Mouse (Mus musculus) thymus, postnatal 36 days (tissue): ENCODE results near the gene Batf.
"Not testable (repeated sequence)": the region's sequence is repeated elsewhere in the genome, so short reads cannot be mapped to it uniquely, and the experiment has no call there.

Experiments used
- DNase-seq, 2 experiments: peaks; one replicate each; pipeline ENCODE4 v3.0.0; 2022; ENCODE audit warnings: mixed read lengths in 2 of 2

Batf gene

DNA sequence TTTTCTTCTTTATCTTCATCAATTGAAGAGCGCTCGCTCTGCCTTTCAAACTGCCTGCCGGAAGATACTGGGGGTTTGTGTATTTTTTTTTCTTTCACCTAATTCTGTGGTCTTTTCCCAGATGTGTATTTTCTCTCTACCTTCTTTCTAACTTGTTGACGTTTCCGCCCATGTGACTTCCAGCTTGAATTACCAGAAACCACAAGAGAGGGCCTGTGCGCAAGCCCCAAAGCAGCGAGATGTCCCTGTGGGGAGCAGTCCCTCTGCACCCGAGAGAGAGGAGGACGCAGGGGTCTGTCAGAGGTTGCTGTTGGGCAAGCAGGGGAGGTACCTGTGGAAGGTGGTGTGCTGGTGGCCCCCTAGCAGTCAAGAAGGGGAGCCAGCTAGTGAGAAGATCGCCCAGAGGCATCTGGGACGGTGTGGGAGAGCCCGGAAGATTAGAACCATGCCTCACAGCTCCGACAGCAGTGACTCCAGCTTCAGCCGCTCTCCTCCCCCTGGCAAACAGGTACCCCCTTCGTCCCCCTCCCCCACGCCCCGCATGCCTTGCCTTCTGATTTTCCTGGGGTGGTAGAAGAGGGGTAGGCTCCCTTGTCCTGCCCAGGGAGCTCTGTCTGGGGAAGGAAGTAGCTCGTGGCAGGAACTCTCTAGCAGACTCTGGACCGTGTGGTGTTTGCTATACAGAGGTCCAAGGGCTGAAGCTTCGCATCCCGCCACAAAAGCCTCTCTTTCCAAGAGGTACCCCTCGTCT is at the start of gene Batf:
Gene Batf (plus strand): TSS at position 204 of the 751 bp plus-strand sequence.
- peak; percentile 69 for DNase-seq

DNA sequence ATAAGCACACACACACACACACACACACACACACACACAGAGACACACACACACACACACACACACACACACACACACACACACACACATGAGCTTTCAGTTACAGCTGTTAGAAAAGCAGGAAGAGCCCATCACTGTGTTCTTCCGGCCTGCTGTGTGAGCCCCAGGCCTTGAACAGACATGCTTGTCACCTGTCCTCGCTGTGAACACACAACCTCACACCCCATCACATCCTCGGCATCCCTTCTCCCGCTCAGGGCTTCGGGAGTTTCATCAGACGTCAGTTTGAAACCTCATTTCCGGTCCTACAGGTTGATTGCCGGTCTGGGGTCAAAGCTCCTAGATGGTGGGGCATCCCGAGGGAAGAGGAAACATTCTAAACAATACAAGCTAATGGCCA is 48.5 kb upstream of the Batf start:
- peak; percentile 32 to 45 for DNase-seq

- DNase-seq, result peak; percentile 49 to 68
Observed at GRCm38 (mm10) chr12:85638541-85639325, 47.7 kb upstream of the Batf start.

DNA sequence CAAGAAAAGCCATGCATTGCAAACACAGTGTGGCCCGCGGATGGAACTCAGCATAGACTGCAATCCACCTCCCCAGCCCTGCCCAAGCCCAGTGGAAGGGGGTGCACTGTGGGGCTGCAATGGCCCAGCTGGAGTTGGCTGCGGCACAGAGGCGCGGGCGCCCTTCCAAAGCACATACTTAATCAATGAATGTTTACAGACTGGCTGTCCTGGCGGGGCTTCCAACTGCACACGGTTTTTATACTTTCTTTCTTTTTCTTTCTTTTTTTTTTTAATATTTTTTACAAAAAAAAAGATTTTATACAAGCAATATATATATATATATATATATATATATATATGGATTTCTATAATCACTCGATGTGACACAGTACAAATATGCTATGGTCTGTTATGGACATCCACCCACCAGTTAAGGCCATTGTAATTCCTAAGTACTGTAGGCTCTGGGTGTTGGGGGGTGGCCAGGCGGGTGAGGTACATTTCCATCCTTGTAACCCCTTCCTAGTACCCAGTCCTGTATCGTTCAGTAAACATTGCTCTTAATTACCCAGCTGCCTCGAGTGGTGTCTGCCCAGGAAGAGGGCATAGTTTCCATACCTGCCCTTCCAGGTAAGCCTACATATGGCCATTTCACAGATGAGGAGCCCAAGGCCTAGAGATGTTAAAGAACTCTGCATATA is 47.0 kb upstream of the Batf start:
- DNase-seq, result no peak

DNA sequence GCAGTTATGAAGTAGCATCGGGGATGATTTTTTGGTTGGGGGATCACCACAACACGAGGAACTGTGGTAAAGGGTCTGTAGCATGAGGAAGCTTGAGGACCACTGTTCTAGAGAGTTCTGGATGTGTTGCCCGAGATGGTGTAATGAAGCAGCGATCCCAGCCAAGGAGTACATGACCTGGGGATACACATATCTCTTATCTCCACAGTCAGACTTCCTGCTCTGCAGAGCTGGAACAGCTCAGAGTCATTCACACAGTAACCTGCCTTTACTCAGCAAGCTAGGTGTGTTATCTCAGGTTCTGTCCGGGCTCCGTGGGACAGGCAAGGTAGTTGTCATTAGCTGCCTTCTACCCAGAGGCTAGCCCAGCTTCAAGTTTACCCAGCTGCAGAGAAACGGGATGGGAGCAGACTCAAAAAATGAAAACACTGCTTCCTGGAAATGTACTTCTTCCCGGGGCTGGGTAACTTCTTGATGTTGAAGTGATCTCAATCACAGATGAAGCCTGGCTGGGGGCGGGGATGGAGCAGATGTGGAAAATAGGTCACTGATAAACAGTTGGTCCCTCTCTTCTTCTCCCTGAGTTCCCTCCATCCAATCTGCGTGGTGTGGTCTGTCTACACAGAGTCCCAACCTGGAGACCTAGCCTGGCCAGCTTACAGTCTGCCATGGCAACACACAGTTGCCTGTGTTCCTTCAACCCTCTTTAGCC is 45.5 kb upstream of the Batf start:
- no peak for DNase-seq

DNA sequence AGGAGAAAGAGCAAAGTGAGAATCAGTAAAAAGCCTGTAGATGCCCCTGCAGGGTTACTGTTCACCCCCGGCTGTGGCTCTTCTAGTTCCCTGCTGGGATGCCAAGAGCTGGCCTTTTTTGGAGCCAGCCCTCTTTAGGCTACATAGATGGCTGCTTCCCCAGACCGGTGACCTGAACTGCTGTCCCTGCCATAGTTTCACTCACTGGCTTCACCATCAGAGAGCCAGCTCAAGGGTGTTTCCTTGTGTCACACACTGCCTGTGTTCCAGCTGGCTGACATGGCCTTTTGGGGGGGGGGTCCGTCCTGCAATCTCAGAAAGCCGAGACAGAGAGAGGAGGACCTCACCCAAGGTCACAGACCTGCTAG is 44.9 kb upstream of the Batf start:
- no peak for DNase-seq

DNA sequence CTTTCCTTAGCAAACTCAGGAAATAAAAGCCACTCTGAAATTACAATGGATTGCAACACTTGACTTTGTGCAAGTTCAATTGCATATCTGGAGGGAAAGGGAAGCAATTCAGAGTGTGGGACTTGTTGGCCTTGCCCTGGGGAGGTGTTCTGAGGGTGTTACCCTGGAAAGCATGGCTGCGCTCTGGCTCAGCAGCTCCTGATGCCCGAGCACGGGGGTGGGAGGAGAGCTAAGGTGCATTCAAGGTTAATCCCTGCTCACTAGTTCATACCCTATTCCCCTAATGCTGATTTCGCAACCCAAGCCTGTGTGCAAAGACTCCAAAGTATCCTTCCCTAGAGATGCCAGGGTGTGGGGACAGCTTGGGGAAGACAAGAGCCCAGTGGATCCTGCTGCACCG is 42.7 kb upstream of the Batf start:
- no peak for DNase-seq

DNA sequence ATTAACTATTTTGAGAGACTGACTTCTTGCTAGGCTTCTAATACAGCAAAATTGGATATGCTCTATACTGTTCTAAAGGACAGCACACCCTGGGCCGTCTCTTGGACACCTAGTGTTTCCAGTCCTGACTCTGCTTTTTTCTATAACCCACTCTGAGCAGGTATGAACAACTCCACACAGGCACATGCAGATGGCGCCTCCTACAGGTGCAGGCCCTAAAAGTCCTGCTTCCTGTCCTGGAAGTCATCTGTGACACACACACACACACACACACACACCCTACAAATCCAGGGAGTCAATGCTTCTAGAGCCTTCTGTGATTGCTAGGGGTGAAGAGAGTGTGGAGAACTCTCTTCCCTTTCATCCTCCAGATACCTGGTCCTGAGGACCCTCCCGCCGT is 40.8 kb upstream of the Batf start:
- DNase-seq, result peak; percentile 78

DNA sequence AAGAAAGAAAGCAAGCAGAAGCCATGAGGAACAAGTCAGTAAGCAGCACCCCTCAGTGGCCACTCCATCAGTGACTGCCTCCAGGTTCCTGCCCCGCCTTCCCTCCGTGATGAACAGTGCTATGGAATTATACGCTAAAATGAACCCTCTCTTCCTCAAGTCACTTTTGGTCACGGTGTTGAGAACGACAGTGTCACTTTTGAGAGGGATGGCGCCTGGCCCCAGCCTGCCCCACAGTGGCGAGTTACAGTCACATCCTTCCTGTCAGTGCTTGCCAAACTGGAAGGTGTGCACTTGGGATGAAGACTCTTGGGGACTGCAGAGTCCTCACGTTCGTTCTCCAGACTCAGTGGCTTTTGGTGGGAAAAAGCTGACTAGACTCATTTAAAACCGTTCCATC is 39.1 kb upstream of the Batf start:
- DNase-seq, result peak; percentile 57 to 65

GRCm38 (mm10) chr12:85647955-85648354 is 38.5 kb upstream of the Batf start:
- DNase-seq, result no peak

DNA sequence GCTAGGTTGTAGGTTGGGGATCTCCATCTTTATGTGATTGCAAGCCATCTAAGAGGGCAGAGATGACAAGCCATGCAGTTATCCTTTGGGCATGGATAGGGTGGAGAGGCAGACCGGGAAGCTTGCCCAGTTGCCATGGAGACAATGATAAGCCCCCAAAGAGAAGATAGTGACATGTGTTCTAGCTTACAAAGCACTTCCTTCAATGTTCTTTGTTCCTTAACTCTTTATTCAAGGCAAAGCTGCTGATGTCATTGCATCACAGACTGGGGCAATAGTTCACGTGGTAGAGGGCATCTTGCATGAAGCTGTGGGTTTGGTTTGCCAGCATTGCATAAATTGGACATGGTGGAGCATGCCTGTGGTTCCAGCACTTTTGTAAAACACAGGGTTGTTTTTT is 27.1 kb upstream of the Batf start:
- DNase-seq, result no peak

GRCm38 (mm10) chr12:85660855-85661254 is 25.6 kb upstream of the Batf start:
- DNase-seq, result peak; percentile 39 to 53

GRCm38 (mm10) chr12:85662232-85662631 is 24.2 kb upstream of the Batf start:
- DNase-seq, result not testable (repeated sequence)

GRCm38 (mm10) chr12:85662896-85663295 is 23.6 kb upstream of the Batf start:
- peak; percentile 63 for DNase-seq

GRCm38 (mm10) chr12:85666112-85666511 is 20.4 kb upstream of the Batf start:
- no peak for DNase-seq

GRCm38 (mm10) chr12:85667071-85667470 is 19.4 kb upstream of the Batf start:
- no peak for DNase-seq

DNA sequence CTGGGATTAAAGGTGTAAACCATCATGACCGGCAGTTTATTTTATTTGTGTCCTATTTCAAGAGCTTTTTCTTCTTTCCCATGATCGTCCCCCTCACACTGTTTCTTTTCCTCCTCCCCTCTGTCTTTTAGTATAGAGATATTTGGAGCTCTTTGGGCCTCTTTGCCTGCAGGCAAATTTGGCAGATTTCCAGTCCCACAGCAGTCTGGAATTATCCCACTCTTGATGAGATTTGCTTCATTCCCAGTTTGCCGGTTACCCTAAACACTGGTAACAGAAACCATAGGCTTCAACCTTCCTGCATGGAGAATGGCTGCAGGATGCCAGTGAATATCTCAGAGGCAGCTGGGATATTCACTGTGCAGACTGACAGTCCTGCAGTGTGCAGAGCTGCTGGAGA is 17.8 kb upstream of the Batf start:
- no peak for DNase-seq

DNA sequence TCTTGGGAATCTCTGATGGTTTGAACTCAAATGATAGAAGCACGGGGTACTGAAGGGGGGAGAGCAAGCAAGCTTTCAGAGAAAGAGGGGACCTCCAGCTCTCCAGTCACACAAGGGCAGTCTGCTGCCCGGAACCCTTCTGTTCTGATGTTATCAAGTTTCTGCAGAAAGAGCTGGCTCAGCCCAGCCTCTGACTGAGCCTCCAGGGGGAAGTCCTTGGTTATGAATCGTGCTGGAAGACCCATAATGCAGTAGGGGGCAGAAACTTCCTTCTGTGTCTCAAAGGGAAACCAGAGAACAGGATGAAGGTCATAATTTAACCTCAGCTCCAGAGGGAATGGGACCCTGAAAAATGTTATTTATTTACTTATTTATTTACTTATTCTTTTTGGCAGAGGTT is 16.4 kb upstream of the Batf start:
- DNase-seq, result no peak

GRCm38 (mm10) chr12:85673914-85674313 is 12.6 kb upstream of the Batf start:
- no peak for DNase-seq

- DNase-seq, result no peak
Observed at GRCm38 (mm10) chr12:85679117-85679516, 7.4 kb upstream of the Batf start.

- no peak for DNase-seq
Observed at GRCm38 (mm10) chr12:85679808-85680207, 6.7 kb upstream of the Batf start.

- DNase-seq, result no peak
Observed at GRCm38 (mm10) chr12:85682328-85682727, 4.1 kb upstream of the Batf start.
